Mouse (Mus musculus) ovary, adult 2 months (tissue): Measurements from ENCODE around the gene Ifitm6. TPM values are rescaled to one million over a fixed set of nuclear protein-coding genes. Genes with fewer than 3 reads are reported as not detected.

Experiments
- polyA plus RNA-seq: library from polyadenylated mRNA; depleted of rRNA; stranded (reverse); fragments of >200 nt; gene quantifications from 2 replicates; pipeline ENCODE4 v1.2.3, GENCODE M21; 2012; rRNA removed

Ifitm6 gene
- 5.8 and 9.8 TPM in 2 replicates for polyA plus RNA-seq

GRCm38 (mm10) chr7:141017824-141018223 lies at the start of gene Ifitm6:
Gene Ifitm6 (minus strand): TSS chr7:141017924.

DNA sequence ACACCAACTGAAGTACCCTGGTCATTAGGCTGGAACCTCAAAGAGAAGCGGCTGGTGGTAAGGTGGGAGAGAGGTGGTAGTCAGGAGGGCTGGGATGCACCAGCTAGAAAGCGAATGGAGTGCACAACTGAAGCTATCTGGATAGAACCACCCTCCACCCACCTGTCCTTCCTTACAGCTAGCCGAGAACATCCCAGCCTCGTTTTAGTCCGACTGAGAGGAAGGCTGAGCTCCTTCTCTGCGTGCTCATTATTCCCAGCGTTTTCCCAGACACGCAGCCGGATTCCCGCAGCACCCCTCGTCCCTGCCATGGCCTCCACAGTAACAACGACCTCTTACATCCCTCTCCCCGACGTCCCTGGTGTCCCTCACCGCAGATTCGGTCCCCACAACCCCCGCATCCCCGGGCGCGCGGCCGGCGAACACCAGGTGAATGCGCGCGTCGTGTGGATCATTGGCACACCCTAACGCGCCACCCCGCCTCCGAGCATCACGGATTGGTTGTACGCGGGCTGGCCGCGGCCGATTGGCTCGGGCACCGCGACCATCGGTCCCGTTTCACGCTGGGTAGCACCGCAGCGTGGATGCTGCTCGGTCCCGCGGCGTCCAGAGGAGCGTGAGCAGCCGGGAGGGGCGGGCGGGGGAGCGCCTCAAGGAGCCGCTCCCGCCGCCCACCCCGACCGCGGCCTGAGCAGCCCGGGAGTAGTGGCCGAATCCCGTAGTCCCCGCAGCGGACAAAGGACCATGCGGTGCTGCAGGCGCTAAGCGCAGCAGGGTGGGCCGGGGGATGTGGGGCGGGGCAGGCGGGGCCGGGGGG lies 42.9 kb upstream of the Ifitm6 start, which contains the start of gene B4galnt4:
Gene B4galnt4 (plus strand): TSS at position 679 of the 817 bp plus-strand sequence.

GRCm38 (mm10) chr7:141028831-141029230 lies 11.1 kb upstream of the Ifitm6 start, which contains the start of gene Gm17387:
Gene Gm17387 (plus strand): TSS chr7:141029131.

GRCm38 (mm10) chr7:141010593-141010992 lies 7.1 kb downstream of the Ifitm6 start, which contains the start of gene Ifitm3:
Gene Ifitm3 (minus strand): TSS chr7:141010770.

GRCm38 (mm10) chr7:140966921-140967320 lies 50.8 kb downstream of the Ifitm6 start, which contains the start of gene Ifitm1:
Gene Ifitm1 (plus strand): TSS chr7:140967221.

Other genes starting within 250 kb of the Ifitm6 start
- 0.14 and 0.26 TPM in 2 replicates for gene Syce1, start 230.1 kb downstream of the Ifitm6 start, polyA plus RNA-seq
- 0.12 and 0.23 TPM in 2 replicates for gene Zfp941, start 195.7 kb downstream of the Ifitm6 start, polyA plus RNA-seq
- 22.0 and 24.3 TPM in 2 replicates for gene Urah, start 182.9 kb downstream of the Ifitm6 start, polyA plus RNA-seq
- 5.0 and 5.1 TPM in 2 replicates for gene Scgb1c1, start 172.4 kb downstream of the Ifitm6 start, polyA plus RNA-seq
- 0.28 and 0.41 TPM in 2 replicates for gene Odf3, start 170.1 kb downstream of the Ifitm6 start, polyA plus RNA-seq
- not detected in 2 replicates for gene Gm45785, start 161.6 kb downstream of the Ifitm6 start, polyA plus RNA-seq
- 136 and 146 TPM in 2 replicates for gene Ric8a, start 161.0 kb downstream of the Ifitm6 start, polyA plus RNA-seq
- 27.1 and 32.9 TPM in 2 replicates for gene Bet1l, start 160.3 kb downstream of the Ifitm6 start, polyA plus RNA-seq
- 62.6 and 66.1 TPM in 2 replicates for gene Psmd13, start 136.0 kb downstream of the Ifitm6 start, polyA plus RNA-seq
- gene Sirt3, start 135.6 kb downstream of the Ifitm6 start, polyA plus RNA-seq, result 31.6 and 44.1 TPM in 2 replicates
- 4.1 and 5.5 TPM in 2 replicates for gene Cox8b, start 117.5 kb downstream of the Ifitm6 start, polyA plus RNA-seq
- 1.4 and 1.6 TPM in 2 replicates for gene Nlrp6, start 97.0 kb downstream of the Ifitm6 start, polyA plus RNA-seq
- 61.1 and 72.6 TPM in 2 replicates for gene Pgghg, start 76.5 kb downstream of the Ifitm6 start, polyA plus RNA-seq
- 2.4 and 4.1 TPM in 2 replicates for gene Ifitm5, start 67.6 kb downstream of the Ifitm6 start, polyA plus RNA-seq
- gene Gm45717, start 62.0 kb downstream of the Ifitm6 start, polyA plus RNA-seq, result 0.60 TPM in 1 of 2 replicates, not detected in the other
- gene Ifitm2, start 61.9 kb downstream of the Ifitm6 start, polyA plus RNA-seq, result 1,395 and 2,043 TPM in 2 replicates
- gene Ifitm1, start 50.7 kb downstream of the Ifitm6 start, polyA plus RNA-seq, result 658 and 1,418 TPM in 2 replicates
- 378 and 768 TPM in 2 replicates for gene Ifitm3, start 7.2 kb downstream of the Ifitm6 start, polyA plus RNA-seq
- not detected in 2 replicates for gene Gm17387, start 11.2 kb upstream of the Ifitm6 start, polyA plus RNA-seq
- 3.2 and 3.5 TPM in 2 replicates for gene B4galnt4, start 43.2 kb upstream of the Ifitm6 start, polyA plus RNA-seq
- gene Pkp3, start 60.3 kb upstream of the Ifitm6 start, polyA plus RNA-seq, result 13.5 and 14.9 TPM in 2 replicates
- 11.4 and 12.8 TPM in 2 replicates for gene Sigirr, start 82.6 kb upstream of the Ifitm6 start, polyA plus RNA-seq
- 2.1 and 2.7 TPM in 2 replicates for gene Ano9, start 99.9 kb upstream of the Ifitm6 start, polyA plus RNA-seq
- 62.9 and 65.4 TPM in 2 replicates for gene Ptdss2, start 104.5 kb upstream of the Ifitm6 start, polyA plus RNA-seq
- 248 and 267 TPM in 2 replicates for gene Rnh1, start 154.9 kb upstream of the Ifitm6 start, polyA plus RNA-seq
- 87.5 and 94.7 TPM in 2 replicates for gene Hras, start 176.1 kb upstream of the Ifitm6 start, polyA plus RNA-seq
- gene Lrrc56, start 176.2 kb upstream of the Ifitm6 start, polyA plus RNA-seq, result 13.4 and 23.5 TPM in 2 replicates
- gene Lmntd2, start 196.2 kb upstream of the Ifitm6 start, polyA plus RNA-seq, result 3.1 and 4.9 TPM in 2 replicates
- gene Rassf7, start 197.9 kb upstream of the Ifitm6 start, polyA plus RNA-seq, result 46.2 and 50.8 TPM in 2 replicates
- gene Phrf1, start 210.9 kb upstream of the Ifitm6 start, polyA plus RNA-seq, result 22.2 and 24.8 TPM in 2 replicates
- 57.8 and 77.3 TPM in 2 replicates for gene Irf7, start 248.6 kb upstream of the Ifitm6 start, polyA plus RNA-seq